Mouse (Mus musculus): ENCODE measurements around the gene Prr19.
A peak's percentile ranks its signal among the peaks of the same experiment; 100 is the strongest.

DNA sequence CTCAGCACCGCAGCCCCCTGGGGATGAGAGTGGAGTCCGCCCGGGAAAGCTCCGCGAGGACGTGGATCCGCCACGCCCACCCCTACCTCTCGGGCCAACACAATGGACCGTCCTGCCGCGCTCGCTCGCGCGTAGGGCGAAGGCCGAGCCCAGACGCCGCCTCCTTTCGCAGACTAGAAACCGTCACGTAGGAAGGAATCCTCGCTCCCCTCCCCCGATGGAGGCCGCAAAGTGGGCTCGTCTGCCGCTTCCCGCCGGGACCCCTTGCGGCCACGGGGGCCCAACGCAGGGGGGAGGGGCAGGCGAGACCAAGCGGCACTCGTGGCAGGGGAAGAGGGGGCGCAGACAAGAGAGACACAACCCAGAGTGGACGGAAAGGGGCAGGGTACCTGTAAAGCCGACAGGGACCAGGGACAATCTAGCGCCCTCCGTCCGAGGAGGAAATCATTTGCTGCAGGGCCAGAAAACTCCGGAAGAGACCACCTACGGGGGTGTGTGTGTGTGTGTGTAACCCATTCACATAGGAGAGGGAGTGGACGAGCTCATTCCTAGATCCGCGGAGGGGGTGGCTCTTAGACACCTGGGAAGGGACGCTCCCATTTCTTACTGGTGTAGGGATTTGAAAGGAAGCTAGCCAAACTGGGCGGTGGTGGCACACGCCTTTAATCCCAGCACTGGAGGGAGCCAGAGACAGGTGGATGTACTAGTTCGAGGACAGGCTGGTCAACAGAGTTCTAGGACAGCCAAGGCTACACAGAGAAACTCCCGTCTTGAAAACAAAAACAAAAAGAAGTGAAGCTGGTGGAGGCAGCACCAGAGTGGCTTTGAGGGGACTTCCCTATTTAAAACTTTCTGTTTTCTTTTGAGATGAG is 3.5 kb upstream of the Prr19 start, which contains the start of gene Pafah1b3:
- no peak for TF ChIP-seq EP300 (IDR thresholded peaks at IDR 0.05; ENCODE audit: low read depth)
- TF ChIP-seq CTCF (IDR thresholded peaks at IDR 0.05; ENCODE audit: low read depth), result peak; percentile 49

Measured in liver, postnatal 0 days (tissue).